Mouse (Mus musculus) limb, embryonic 14.5 days (tissue): ENCODE measurements around the gene Eloa. TPM values are rescaled to one million over a fixed set of nuclear protein-coding genes. Genes with fewer than 3 reads are reported as not detected.

Experiments
- ATAC-seq: fragments of 200-750 bp; cut with Nextera tagmentation; 2 replicates; pipeline ENCODE4 v1.8.0; 2017; ENCODE audit warnings: low read depth, moderate number of reproducible peaks, moderate TSS enrichment; ENCODE audit not compliant: low FRiP score
- DNase-seq: peaks from one replicate; pipeline ENCODE4 v3.0.0-alpha.2; 2015; ENCODE audit warnings: low spot score
- H3K27ac ChIP-seq: fragments of 300-500 bp; sonication (generic); replicated peaks from 2 replicates; pipeline ENCODE4 v1.5.1; 2014; ENCODE audit warnings: low read depth, mild to moderate bottlenecking, low read length, moderate library complexity, mixed read lengths
- H3K27me3 ChIP-seq: fragments of 300-500 bp; sonication (generic); 2 replicates; pipeline ENCODE4 v1.6.1; 2014; ENCODE audit warnings: low read length, mixed read lengths; ENCODE audit not compliant: control insufficient read depth, insufficient read depth
- H3K36me3 ChIP-seq: fragments of 300-500 bp; sonication (generic); 2 replicates; pipeline ENCODE4 v1.6.1; 2014; ENCODE audit warnings: mild to moderate bottlenecking, low read length, moderate library complexity, mixed read lengths; ENCODE audit not compliant: control insufficient read depth, insufficient read depth
- H3K4me1 ChIP-seq: fragments of 300-500 bp; sonication (generic); 2 replicates; pipeline ENCODE4 v1.6.1; 2014; ENCODE audit warnings: antibody characterized with exemption, low read length, mixed read lengths; ENCODE audit not compliant: control insufficient read depth, insufficient read depth
- H3K4me2 ChIP-seq: fragments of 300-500 bp; sonication (generic); replicated peaks from 2 replicates; pipeline ENCODE4 v1.6.1; 2014; ENCODE audit warnings: low read depth, mild to moderate bottlenecking, low read length, moderate library complexity; ENCODE audit not compliant: severe bottlenecking
- H3K4me3 ChIP-seq: fragments of 300-500 bp; sonication (generic); replicated peaks from 2 replicates; pipeline ENCODE4 v1.5.1; 2014; ENCODE audit warnings: low read length
- H3K9ac ChIP-seq: fragments of 300-500 bp; sonication (generic); 2 replicates; pipeline ENCODE4 v1.6.1; 2014; ENCODE audit warnings: mild to moderate bottlenecking, low read depth, low read length, moderate library complexity; ENCODE audit not compliant: severe bottlenecking
- H3K9me3 ChIP-seq: fragments of 300-500 bp; sonication (generic); 2 replicates; pipeline ENCODE4 v1.6.1; 2016; ENCODE audit warnings: low read length; ENCODE audit not compliant: control insufficient read depth
- POLR2A ChIP-seq: fragments of 200-500 bp; IDR thresholded peaks from 2 replicates; pipeline ENCODE4 v1.8.0; 2012; ENCODE audit warnings: inconsistent platforms, mild to moderate bottlenecking, moderate library complexity, borderline replicate concordance; ENCODE audit not compliant: insufficient read depth, insufficient read length; ENCODE audit errors: extremely low read depth
- WGBS: fragments of 180-500 bp; shearing (Covaris S2); extraction: QIAGEN DNeasy Blood & Tissue Kit; methylation state at CpG from one replicate; pipeline ENCODE4 v1.1.7; 2014; 5-methylcytosine and 5-hydroxymethylcytosine counted together
- polyA plus RNA-seq, 2 experiments: library from polyadenylated mRNA; depleted of rRNA in 1 of 2; stranded (reverse) in 1 of 2; unstranded in 1 of 2; fragments of >200 nt; fragmentation: Nextera tagmentation in 1 of 2; extraction: Ambion mirVana in 1 of 2; gene quantifications; 2 replicates each; pipeline versions ENCODE4 v1.2.1 to v1.2.3; 2012 to 2014

Eloa gene
- polyA plus RNA-seq, 2 experiments, result 28.1 to 50.5 TPM

GRCm38 (mm10) chr4:135954241-135954640, 67.3 kb downstream of the Eloa start:
- H3K4me1 ChIP-seq, result no peaks in the 10 kb centered on the region
- no peak overlapping the region for H3K4me2 ChIP-seq
- peaks cover 64% of the 10 kb centered on the region for H3K36me3 ChIP-seq
- ATAC-seq (peak; percentile 68), DNase-seq (peak; percentile 52)
- WGBS, result 6% methylated on average over 2 of the region's 2 CpGs
- H3K27ac ChIP-seq, result no peak overlapping the region
- no peaks in the 10 kb centered on the region for H3K27me3 ChIP-seq
- no peak for TF ChIP-seq POLR2A
- H3K4me3 ChIP-seq, result no peak overlapping the region
- no peak overlapping the region for H3K9ac ChIP-seq
- H3K9me3 ChIP-seq, result no peaks in the 10 kb centered on the region

Other genes with a start within 250 kb of the Eloa start
- gene Srsf10, start 166.0 kb downstream of the Eloa start, polyA plus RNA-seq (2012; rRNA removed), result 139 and 145 TPM in 2 replicates
- gene Srsf10, start 166.0 kb downstream of the Eloa start, polyA plus RNA-seq (2014; fragmentation: Nextera tagmentation; extraction: Ambion mirVana), result 258 and 273 TPM in 2 replicates
- 105 and 106 TPM in 2 replicates for gene Pnrc2, start 147.9 kb downstream of the Eloa start, polyA plus RNA-seq (2012; rRNA removed)
- gene Pnrc2, start 147.9 kb downstream of the Eloa start, polyA plus RNA-seq (2014; fragmentation: Nextera tagmentation; extraction: Ambion mirVana), result 165 and 178 TPM in 2 replicates
- 0.70 TPM in 2 replicates for gene Cnr2, start 126.4 kb downstream of the Eloa start, polyA plus RNA-seq (2012; rRNA removed)
- gene Cnr2, start 126.4 kb downstream of the Eloa start, polyA plus RNA-seq (2014; fragmentation: Nextera tagmentation; extraction: Ambion mirVana), result 0.57 and 0.94 TPM in 2 replicates
- 45.6 and 50.1 TPM in 2 replicates for gene Fuca1, start 101.0 kb downstream of the Eloa start, polyA plus RNA-seq (2012; rRNA removed)
- gene Fuca1, start 101.0 kb downstream of the Eloa start, polyA plus RNA-seq (2014; fragmentation: Nextera tagmentation; extraction: Ambion mirVana), result 80.8 and 92.8 TPM in 2 replicates
- gene Hmgcl, start 75.3 kb downstream of the Eloa start, polyA plus RNA-seq (2012; rRNA removed), result 60.8 and 69.7 TPM in 2 replicates
- gene Hmgcl, start 75.3 kb downstream of the Eloa start, polyA plus RNA-seq (2014; fragmentation: Nextera tagmentation; extraction: Ambion mirVana), result 93.4 and 97.6 TPM in 2 replicates
- gene Gale, start 58.0 kb downstream of the Eloa start, polyA plus RNA-seq (2012; rRNA removed), result 83.7 and 101 TPM in 2 replicates
- gene Gale, start 58.0 kb downstream of the Eloa start, polyA plus RNA-seq (2014; fragmentation: Nextera tagmentation; extraction: Ambion mirVana), result 52.0 and 59.3 TPM in 2 replicates
- 106 and 133 TPM in 2 replicates for gene Lypla2, start 49.1 kb downstream of the Eloa start, polyA plus RNA-seq (2012; rRNA removed)
- gene Lypla2, start 49.1 kb downstream of the Eloa start, polyA plus RNA-seq (2014; fragmentation: Nextera tagmentation; extraction: Ambion mirVana), result 105 and 117 TPM in 2 replicates
- 49.1 and 50.2 TPM in 2 replicates for gene Pithd1, start 34.5 kb downstream of the Eloa start, polyA plus RNA-seq (2012; rRNA removed)
- 52.6 and 59.9 TPM in 2 replicates for gene Pithd1, start 34.5 kb downstream of the Eloa start, polyA plus RNA-seq (2014; fragmentation: Nextera tagmentation; extraction: Ambion mirVana)
- 1,058 and 1,343 TPM in 2 replicates for gene Rpl11, start 31.7 kb upstream of the Eloa start, polyA plus RNA-seq (2012; rRNA removed)
- 547 and 591 TPM in 2 replicates for gene Rpl11, start 31.7 kb upstream of the Eloa start, polyA plus RNA-seq (2014; fragmentation: Nextera tagmentation; extraction: Ambion mirVana)
- 417 and 561 TPM in 2 replicates for gene Id3, start 121.7 kb upstream of the Eloa start, polyA plus RNA-seq (2012; rRNA removed)
- 500 and 565 TPM in 2 replicates for gene Id3, start 121.7 kb upstream of the Eloa start, polyA plus RNA-seq (2014; fragmentation: Nextera tagmentation; extraction: Ambion mirVana)
- 8.9 and 9.4 TPM in 2 replicates for gene E2f2, start 150.6 kb upstream of the Eloa start, polyA plus RNA-seq (2012; rRNA removed)
- gene E2f2, start 150.6 kb upstream of the Eloa start, polyA plus RNA-seq (2014; fragmentation: Nextera tagmentation; extraction: Ambion mirVana), result 5.9 and 6.8 TPM in 2 replicates
- 22.9 and 26.6 TPM in 2 replicates for gene Asap3, start 184.6 kb upstream of the Eloa start, polyA plus RNA-seq (2012; rRNA removed)
- gene Asap3, start 184.6 kb upstream of the Eloa start, polyA plus RNA-seq (2014; fragmentation: Nextera tagmentation; extraction: Ambion mirVana), result 12.0 and 14.6 TPM in 2 replicates
- gene Tcea3, start 226.0 kb upstream of the Eloa start, polyA plus RNA-seq (2012; rRNA removed), result 4.7 and 8.0 TPM in 2 replicates
- gene Tcea3, start 226.0 kb upstream of the Eloa start, polyA plus RNA-seq (2014; fragmentation: Nextera tagmentation; extraction: Ambion mirVana), result 17.4 and 20.6 TPM in 2 replicates